Mouse (Mus musculus) embryonic facial prominence, embryonic 11.5 days (tissue): ENCODE data around the gene Shc1. TPM values are rescaled to one million over a fixed set of nuclear protein-coding genes. Genes with fewer than 3 reads are reported as not detected.

ENCODE experiments used
- ATAC-seq: fragments of 200-750 bp; cut with Nextera tagmentation; replicated peaks from 2 replicates; pipeline ENCODE4 v1.8.0; 2017; ENCODE audit warnings: low read depth; ENCODE audit not compliant: insufficient number of reproducible peaks, low FRiP score, low TSS enrichment
- DNase-seq: peaks from one replicate; pipeline ENCODE4 v3.0.0-alpha.2; 2015; ENCODE audit warnings: low spot score
- H3K27ac ChIP-seq: fragments of 300-500 bp; sonication (generic); replicated peaks from 2 replicates; pipeline ENCODE4 v1.5.1; 2014; ENCODE audit warnings: mild to moderate bottlenecking, low read depth, low read length, control low read depth
- H3K27me3 ChIP-seq: fragments of 300-500 bp; sonication (generic); 2 replicates; pipeline ENCODE4 v1.6.1; 2014; ENCODE audit warnings: mild to moderate bottlenecking, low read length, moderate library complexity, mixed read lengths; ENCODE audit not compliant: control insufficient read depth, insufficient read depth
- H3K36me3 ChIP-seq: fragments of 300-500 bp; sonication (generic); replicated peaks from 2 replicates; pipeline ENCODE4 v1.6.1; 2014; ENCODE audit warnings: low read depth, mild to moderate bottlenecking, low read length, moderate library complexity, mixed read lengths; ENCODE audit not compliant: control insufficient read depth, insufficient read depth
- H3K4me1 ChIP-seq: fragments of 300-500 bp; sonication (generic); 2 replicates; pipeline ENCODE4 v1.6.1; 2014; ENCODE audit warnings: low read length, mixed read lengths; ENCODE audit not compliant: control insufficient read depth, insufficient read depth
- H3K4me2 ChIP-seq: fragments of 300-500 bp; sonication (generic); 2 replicates; pipeline ENCODE4 v1.6.1; 2014; ENCODE audit warnings: low read depth, mild to moderate bottlenecking, control low read depth, low read length, moderate library complexity
- H3K4me3 ChIP-seq: fragments of 300-500 bp; sonication (generic); 2 replicates; pipeline ENCODE4 v1.5.1; 2014; ENCODE audit warnings: low read depth, low read length, control low read depth
- H3K9ac ChIP-seq: fragments of 300-500 bp; sonication (generic); replicated peaks from 2 replicates; pipeline ENCODE4 v1.6.1; 2014; ENCODE audit warnings: mild to moderate bottlenecking, control low read depth, low read length
- H3K9me3 ChIP-seq: fragments of 300-500 bp; sonication (generic); replicated peaks from 2 replicates; pipeline ENCODE4 v1.6.1; 2016; ENCODE audit warnings: mild to moderate bottlenecking, low read length, inconsistent platforms, mixed read lengths; ENCODE audit not compliant: control insufficient read depth
- WGBS: fragments of 180-500 bp; shearing (Covaris S2); extraction: QIAGEN DNeasy Blood & Tissue Kit; methylation state at CpG from one replicate; pipeline ENCODE4 v1.1.7; 2014; 5-methylcytosine and 5-hydroxymethylcytosine counted together
- polyA plus RNA-seq: library from polyadenylated mRNA; unstranded; fragments of >200 nt; fragmentation: Nextera tagmentation; extraction: Ambion mirVana; gene quantifications from 2 replicates; pipeline ENCODE4 v1.2.1, GENCODE M21; 2014

Gene Shc1
- polyA plus RNA-seq, 1 experiment from 2014 or later, result 43.6 TPM

DNA sequence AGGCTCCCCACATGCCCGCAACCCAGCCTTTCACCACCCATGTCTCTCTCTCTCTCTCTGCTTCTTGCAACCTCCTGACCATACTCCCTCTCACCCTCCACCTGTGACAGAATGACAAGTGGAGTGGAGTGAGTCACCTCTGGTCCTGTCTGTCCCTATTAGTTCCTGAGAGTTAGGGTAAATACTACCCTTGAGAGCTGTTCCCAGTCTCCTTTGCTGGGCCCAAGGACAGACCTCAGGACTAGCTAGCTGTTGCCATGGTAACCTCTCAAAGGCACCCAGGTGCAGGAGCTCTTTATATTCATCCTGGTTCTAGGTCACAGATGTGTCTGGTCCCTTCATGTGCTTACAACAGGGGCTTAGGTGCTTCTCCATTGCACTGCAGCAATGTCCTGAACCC is 33.7 kb downstream of the Shc1 start:
- WGBS, result 78% methylated on average over 1 of the region's 1 CpGs
- Histone ChIP-seq H3K4me1 (no peaks in the 10 kb centered on the region), H3K4me2 (no peak overlapping the region), H3K27me3 (no peaks in the 10 kb centered on the region), H3K36me3 (no peaks in the 10 kb centered on the region), H3K27ac (no peak overlapping the region), H3K9ac (no peak overlapping the region), H3K9me3 (no peaks in the 10 kb centered on the region), H3K4me3 (no peak overlapping the region)
- peak; percentile 20 for DNase-seq
- no peak for ATAC-seq

- H3K27me3 ChIP-seq, result no peaks in the 10 kb centered on the region
- H3K9ac ChIP-seq, result no peak within 1 kb of the TSS
- 59% methylated on average over 10 of the region's 10 CpGs for WGBS
- no peak for ATAC-seq
- no peak within 1 kb of the TSS for H3K4me2 ChIP-seq
- no peak within 1 kb of the TSS for H3K27ac ChIP-seq
- no peaks in the 10 kb centered on the region for H3K4me1 ChIP-seq
- H3K36me3 ChIP-seq, result no peaks in the 10 kb centered on the region
- H3K4me3 ChIP-seq, result no peak within 1 kb of the TSS
- DNase-seq, result no peak
- no peaks in the 10 kb centered on the region for H3K9me3 ChIP-seq
Observed at GRCm38 (mm10) chr3:89454401-89455177, 36.3 kb downstream of the Shc1 start, which contains the start of gene Pmvk. Gene Pmvk (plus strand): TSS chr3:89454541.

- ATAC-seq (no peak), DNase-seq (no peak)
- no peaks in the 10 kb centered on the region for H3K36me3 ChIP-seq
- no peak overlapping the region for H3K27ac ChIP-seq
- H3K9me3 ChIP-seq, result no peaks in the 10 kb centered on the region
- no peaks in the 10 kb centered on the region for H3K27me3 ChIP-seq
- no peak overlapping the region for H3K4me3 ChIP-seq
- 70% methylated on average over 1 of the region's 1 CpGs for WGBS
- H3K9ac ChIP-seq, result no peak overlapping the region
- no peaks in the 10 kb centered on the region for H3K4me1 ChIP-seq
- no peak overlapping the region for H3K4me2 ChIP-seq
Observed at GRCm38 (mm10) chr3:89455786-89456285, 37.6 kb downstream of the Shc1 start.

DNA sequence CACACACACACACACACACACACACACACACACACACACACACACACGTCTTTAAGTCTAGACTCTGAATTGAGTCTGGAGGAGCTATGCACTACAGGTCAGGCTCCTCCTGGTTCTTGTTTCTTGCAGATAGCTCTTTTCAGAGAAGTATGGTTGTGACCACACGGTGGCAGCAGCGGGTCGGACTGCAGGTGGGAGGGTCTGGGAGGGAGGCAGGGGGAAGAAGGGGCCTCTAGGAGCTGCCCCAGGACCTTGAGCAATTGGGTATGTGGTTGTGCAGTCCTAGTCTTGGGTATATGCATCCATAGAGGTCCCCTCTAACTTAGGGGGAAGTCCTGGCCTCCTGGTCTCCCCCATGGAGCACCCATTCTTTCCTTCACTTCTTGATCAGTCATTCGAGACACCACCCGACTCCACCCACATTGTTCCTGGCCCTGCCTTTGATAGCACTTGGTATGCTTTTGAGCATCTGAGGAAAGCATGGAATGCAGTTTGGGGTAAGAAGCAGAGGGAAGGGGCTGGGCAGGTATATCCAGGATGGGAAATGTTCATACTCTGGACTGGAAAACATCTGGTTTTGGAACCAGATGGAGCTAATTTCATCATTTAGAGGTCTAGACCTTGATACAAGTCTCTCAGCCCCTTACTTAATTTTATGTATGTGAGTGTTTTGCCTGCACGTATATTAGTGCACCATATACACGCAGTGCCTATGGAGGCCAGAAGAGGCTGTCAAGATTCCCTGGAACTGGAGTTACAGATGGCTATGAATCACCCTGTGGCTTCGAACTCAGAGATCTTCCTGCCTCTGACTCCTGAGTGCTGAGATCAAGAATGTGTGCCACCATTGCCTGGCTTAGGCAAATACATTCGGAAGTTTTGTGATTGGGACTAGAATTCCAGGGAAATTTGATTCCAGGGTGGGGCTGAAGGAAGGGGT is 38.8 kb downstream of the Shc1 start:
- H3K9me3 ChIP-seq, result no peaks in the 10 kb centered on the region
- DNase-seq (peak; percentile 86), ATAC-seq (no peak)
- no peak overlapping the region for H3K27ac ChIP-seq
- H3K4me2 ChIP-seq, result no peak overlapping the region
- WGBS, result 35% methylated on average over 10 of the region's 10 CpGs
- no peaks in the 10 kb centered on the region for H3K27me3 ChIP-seq
- no peak overlapping the region for H3K4me3 ChIP-seq
- no peak overlapping the region for H3K9ac ChIP-seq
- H3K4me1 ChIP-seq, result no peaks in the 10 kb centered on the region
- H3K36me3 ChIP-seq, result no peaks in the 10 kb centered on the region

GRCm38 (mm10) chr3:89458372-89458964 is 40.2 kb downstream of the Shc1 start:
- H3K27me3 ChIP-seq, result no peaks in the 10 kb centered on the region
- no peak for ATAC-seq
- no peaks in the 10 kb centered on the region for H3K4me1 ChIP-seq
- H3K9me3 ChIP-seq, result no peaks in the 10 kb centered on the region
- DNase-seq, result no peak
- 48% methylated on average over 13 of the region's 13 CpGs for WGBS
- no peaks in the 10 kb centered on the region for H3K36me3 ChIP-seq
- H3K4me2 ChIP-seq, result peak overlapping the region; percentile 67; the same call in 1 of the 2 replicates
- H3K9ac ChIP-seq, result no peak overlapping the region
- peak overlapping the region; percentile 57 for H3K4me3 ChIP-seq
- H3K27ac ChIP-seq, result no peak overlapping the region

DNA sequence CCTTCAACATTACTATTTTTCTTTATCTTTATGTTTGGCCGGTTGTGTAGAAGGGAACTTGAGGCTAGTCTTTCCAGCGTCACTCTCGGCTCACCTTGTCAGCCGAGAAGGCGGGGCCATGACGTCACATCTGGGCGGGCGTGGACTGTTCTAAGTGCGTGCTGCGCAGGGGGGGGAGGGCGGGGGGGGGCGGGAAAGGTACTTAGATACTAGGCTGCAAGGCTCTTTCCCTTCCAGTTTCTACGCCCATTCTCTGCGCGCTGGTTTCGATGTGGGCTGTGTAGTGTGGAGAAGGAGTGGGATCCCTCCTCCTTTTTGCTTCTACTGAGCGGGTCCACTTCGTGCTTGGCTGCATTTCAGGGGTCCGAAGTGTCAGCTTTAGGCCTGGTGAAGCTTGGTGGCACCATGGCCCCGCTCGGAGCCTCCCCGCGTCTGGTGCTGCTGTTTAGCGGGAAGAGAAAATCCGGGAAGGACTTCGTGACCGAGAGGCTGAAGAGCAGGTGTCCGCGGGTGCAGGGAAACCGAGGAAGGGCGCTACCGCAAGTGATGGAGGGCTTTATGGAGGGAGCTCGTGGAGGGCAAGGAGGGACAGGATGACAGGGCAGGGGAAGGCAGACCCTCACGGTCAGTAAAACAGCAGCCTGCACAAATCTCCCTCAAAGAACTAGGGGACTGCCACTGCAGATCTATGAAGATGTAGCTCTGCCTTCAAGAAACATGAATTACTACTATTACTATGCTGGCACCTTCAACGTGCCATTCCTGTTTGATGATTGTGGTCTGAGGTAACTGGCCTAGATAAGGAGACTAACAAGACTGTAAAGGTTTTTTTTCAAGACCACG is 40.9 kb downstream of the Shc1 start:
- H3K9ac ChIP-seq, result peak overlapping the region; percentile 70
- H3K27ac ChIP-seq, result 0 out of 2 replicates have a peak overlapping the region, but pooled peaks have one; percentile 66
- peak overlapping the region; percentile 57 for H3K4me3 ChIP-seq
- ATAC-seq (peak; percentile 86), DNase-seq (peak; percentile 94)
- no peaks in the 10 kb centered on the region for H3K36me3 ChIP-seq
- WGBS, result under 1% methylated on average over 34 of the region's 36 CpGs
- H3K9me3 ChIP-seq, result no peaks in the 10 kb centered on the region
- peak overlapping the region; percentile 67 for H3K4me2 ChIP-seq
- H3K4me1 ChIP-seq, result no peaks in the 10 kb centered on the region
- H3K27me3 ChIP-seq, result no peaks in the 10 kb centered on the region

- Histone ChIP-seq H3K4me2 (no peak overlapping the region), H3K9me3 (no peaks in the 10 kb centered on the region), H3K36me3 (no peaks in the 10 kb centered on the region), H3K9ac (no peak overlapping the region), H3K27ac (no peak overlapping the region), H3K4me1 (no peaks in the 10 kb centered on the region), H3K27me3 (no peaks in the 10 kb centered on the region), H3K4me3 (no peak overlapping the region)
- DNase-seq (no peak), ATAC-seq (no peak)
- WGBS, result 38% methylated on average over 4 of the region's 4 CpGs
Observed at GRCm38 (mm10) chr3:89468268-89468667, 50.0 kb downstream of the Shc1 start.
